Mouse (Mus musculus) embryonic stem cell, embryonic (primary cell): ENCODE measurements around the gene Fbxl18.

ENCODE experiments used
- CTCF ChIA-PET, 4 experiments: fragments of 300-600 bp in 2 of 4; fragments of 350-600 bp in 2 of 4; sonication (Branson Sonifier 250); formaldehyde crosslinking; loops; one replicate each; lab custom pipeline; 2022; ENCODE audit warnings: inconsistent platforms in 2 of 4; lab: Charles Lee
- POLR2A ChIA-PET, 4 experiments: fragments of 300-600 bp in 2 of 4; fragments of 350-600 bp in 2 of 4; sonication (Branson Sonifier 250); formaldehyde crosslinking; loops; one replicate each; lab custom pipeline; 2022; ENCODE audit warnings: antibody characterized with exemption in 4 of 4, inconsistent platforms in 1 of 4; lab: Charles Lee

The Fbxl18 gene

GRCm38 (mm10) chr5:142820276-142821265, 74.7 kb downstream of the Fbxl18 start:
- CTCF ChIA-PET: interaction anchor here in 3 of 4 experiments (0.5 to 1.5 kb wide), 7 partner anchors 13 to 318 kb away, joined by 3 to 4 read pairs (median 3); no protein-coding TSS in a partner anchor
- POLR2A ChIA-PET: interaction anchor here (0.6 to 16.7 kb wide), 60 partner anchors 7 to 392 kb away, joined by 3 to 281 read pairs (median 4); partner anchors contain the start of genes Actb (in 3 of the 4) and Fbxl18 (in 1 of the 4)

GRCm38 (mm10) chr5:142819385-142820275, 75.6 kb downstream of the Fbxl18 start:
- ChIA-PET POLR2A (interaction anchor here (0.5 to 16.7 kb wide), 47 partner anchors 9 to 1474 kb away, joined by 3 to 281 read pairs (median 4); partner anchors contain the start of genes Actb (in 2 of the 4), Ap5z1 (in 1 of the 4) and Fbxl18 (in 1 of the 4)), CTCF (interaction anchor here (0.5 to 1.3 kb wide), 11 partner anchors 20 to 479 kb away, joined by 3 to 6 read pairs (median 3); partner anchors contain the start of gene Radil (in 1 of the 4))

- ChIA-PET CTCF (interaction anchor here (0.5 to 1.3 kb wide), 10 partner anchors 19 to 480 kb away, joined by 3 to 10 read pairs (median 4); partner anchors contain the start of gene Radil (in 1 of the 4)), POLR2A (interaction anchor here (0.6 to 16.7 kb wide), 58 partner anchors 8 to 1475 kb away, joined by 3 to 281 read pairs (median 4); partner anchors contain the start of genes Actb (in 3 of the 4) and Ap5z1 (in 1 of the 4))
These were observed 76.5 kb downstream of the Fbxl18 start for GRCm38 (mm10) chr5:142818435-142819360.

GRCm38 (mm10) chr5:142817524-142818434, 77.4 kb downstream of the Fbxl18 start, which contains the start of gene Tnrc18:
TSS of gene Tnrc18 (minus strand) at chr5:142817662.
- POLR2A ChIA-PET: interaction anchor here (0.5 to 16.7 kb wide), 48 partner anchors 8 to 689 kb away, joined by 3 to 281 read pairs (median 4); partner anchors contain the start of gene Actb (in 2 of the 4)
- CTCF ChIA-PET: interaction anchor here (0.5 to 1.9 kb wide), 9 partner anchors 17 to 101 kb away, joined by 3 to 6 read pairs (median 3); no protein-coding TSS in a partner anchor
